Mouse (Mus musculus): ENCODE measurements around the gene Cpxm2.

- no peak for TF ChIP-seq EP300 (IDR thresholded peaks at IDR 0.05; ENCODE audit: low read depth)
- TF ChIP-seq CTCF (IDR thresholded peaks at IDR 0.05; ENCODE audit: low read depth) = no peak
Measured at GRCm38 (mm10) chr7:131992873-131993272, 161.7 kb downstream of the Cpxm2 start.

All from heart, postnatal 0 days (tissue).